Mouse (Mus musculus) G1E (cell line): Measurements from ENCODE around the gene B4galt5.

Experiments used
- CTCF ChIP-seq: IDR thresholded peaks from 2 replicates; pipeline ENCODE4 v1.5.1; 2012; ENCODE audit warnings: low read depth, low read length, inconsistent platforms, mixed read lengths
- GATA2 ChIP-seq: IDR thresholded peaks from 2 replicates; pipeline ENCODE4 v1.6.1; 2012; ENCODE audit warnings: low read depth, low read length, inconsistent platforms, borderline replicate concordance
- TAL1 ChIP-seq: conservative IDR thresholded peaks from 2 replicates; pipeline ENCODE4 v1.6.1; 2012; ENCODE audit warnings: low read depth, low read length, inconsistent platforms, mixed read lengths

- no peak for TF ChIP-seq GATA2
- TF ChIP-seq TAL1: no peak
- no peak for TF ChIP-seq CTCF
Measured at GRCm38 (mm10) chr2:167281461-167281860, 67.5 kb downstream of the B4galt5 start.
